Mouse (Mus musculus) limb, embryonic 10.5 days (tissue): ENCODE results near the gene Nop56. TPM values are rescaled to one million over a fixed set of nuclear protein-coding genes. Genes with fewer than 3 reads are reported as not detected.

Source experiments
- DNase-seq: peaks from one replicate; pipeline ENCODE4 v3.0.0-alpha.2; 2017; ENCODE audit warnings: low spot score
- H3K27ac ChIP-seq: fragments of 300-500 bp; sonication (generic); 2 replicates; pipeline ENCODE4 v1.5.1; 2016; ENCODE audit warnings: mild to moderate bottlenecking
- H3K27me3 ChIP-seq: fragments of 300-500 bp; sonication (generic); 2 replicates; pipeline ENCODE4 v1.6.1; 2016; ENCODE audit warnings: low read depth, mild to moderate bottlenecking; ENCODE audit not compliant: poor library complexity, severe bottlenecking
- H3K36me3 ChIP-seq: fragments of 300-500 bp; sonication (generic); 2 replicates; pipeline ENCODE4 v1.6.1; 2016; ENCODE audit warnings: mild to moderate bottlenecking, moderate library complexity
- H3K4me1 ChIP-seq: fragments of 300-500 bp; sonication (generic); 2 replicates; pipeline ENCODE4 v1.6.1; 2016
- H3K4me3 ChIP-seq: fragments of 300-500 bp; sonication (generic); 2 replicates; pipeline ENCODE4 v1.5.1; 2016; ENCODE audit warnings: mild to moderate bottlenecking, moderate library complexity
- H3K9me3 ChIP-seq: fragments of 300-500 bp; sonication (generic); replicated peaks from 2 replicates; pipeline ENCODE4 v1.6.1; 2016; ENCODE audit warnings: mild to moderate bottlenecking
- WGBS: fragments of 180-500 bp; shearing (Covaris S2); methylation state at CpG from one replicate; pipeline ENCODE4 v1.1.7; 2016; 5-methylcytosine and 5-hydroxymethylcytosine counted together
- polyA plus RNA-seq: library from polyadenylated mRNA; unstranded; fragments of >200 nt; fragmentation: Nextera tagmentation; extraction: Ambion mirVana; gene quantifications from 2 replicates; pipeline ENCODE4 v1.2.1, GENCODE M21; 2016

The Nop56 gene
- polyA plus RNA-seq, 1 experiment from 2014 or later: 440 TPM

- Histone ChIP-seq H3K27ac (no peak overlapping the region), H3K9me3 (no peaks in the 10 kb centered on the region), H3K4me1 (no peaks in the 10 kb centered on the region), H3K4me3 (no peak overlapping the region), H3K27me3 (peaks cover 4% of the 10 kb centered on the region), H3K36me3 (peaks cover 12% of the 10 kb centered on the region; the same call in 1 of the 2 replicates)
- DNase-seq: no peak
- 42% methylated on average over 4 of the region's 4 CpGs for WGBS
Observed at GRCm38 (mm10) chr2:130303014-130303413, 28.8 kb downstream of the Nop56 start.

- H3K27me3 ChIP-seq: no peaks in the 10 kb centered on the region
- DNase-seq: no peak
- 79% methylated on average over 1 of the region's 1 CpGs for WGBS
Observed at GRCm38 (mm10) chr2:130327057-130327456, 52.8 kb downstream of the Nop56 start.

More at GRCm38 (mm10) chr2:130327057-130327456, 52.8 kb downstream of the Nop56 start:
- Histone ChIP-seq H3K4me3 (no peak overlapping the region), H3K27ac (no peak overlapping the region), H3K4me1 (no peaks in the 10 kb centered on the region), H3K36me3 (no peaks in the 10 kb centered on the region), H3K9me3 (no peaks in the 10 kb centered on the region)

Other genes with a start within 250 kb of the Nop56 start
- not detected in 2 replicates for gene Tgm6, start 162.0 kb upstream of the Nop56 start, polyA plus RNA-seq
- gene Snrpb, start 95.0 kb upstream of the Nop56 start, polyA plus RNA-seq: 959 and 1,054 TPM in 2 replicates
- gene Tmc2, start 79.2 kb upstream of the Nop56 start, polyA plus RNA-seq: not detected in 2 replicates
- gene Idh3b, start 10.1 kb downstream of the Nop56 start, polyA plus RNA-seq: 136 and 140 TPM in 2 replicates
- gene Ebf4, start 20.7 kb downstream of the Nop56 start, polyA plus RNA-seq: 0.34 and 0.90 TPM in 2 replicates
- 65.6 and 75.4 TPM in 2 replicates for gene Cpxm1, start 123.1 kb downstream of the Nop56 start, polyA plus RNA-seq
- gene Gm28372, start 130.8 kb downstream of the Nop56 start, polyA plus RNA-seq: not detected in 2 replicates
- not detected in 2 replicates for gene 1700020A23Rik, start 130.8 kb downstream of the Nop56 start, polyA plus RNA-seq
- not detected in 2 replicates for gene Tmem239, start 132.0 kb downstream of the Nop56 start, polyA plus RNA-seq
- gene Vps16, start 149.9 kb downstream of the Nop56 start, polyA plus RNA-seq: 101 and 121 TPM in 2 replicates
- 13.4 and 13.9 TPM in 2 replicates for gene Pced1a, start 150.3 kb downstream of the Nop56 start, polyA plus RNA-seq
- gene Ptpra, start 175.8 kb downstream of the Nop56 start, polyA plus RNA-seq: 73.2 and 85.5 TPM in 2 replicates